Mouse (Mus musculus) spleen, adult 2 months (tissue): ENCODE results near the gene Plcl1.

Experiments used
- CTCF ChIP-seq: fragments of 200-500 bp; IDR thresholded peaks from 2 replicates; pipeline ENCODE4 v1.5.1; 2011; ENCODE audit warnings: mild to moderate bottlenecking, inconsistent platforms; ENCODE audit not compliant: insufficient read depth, insufficient read length, insufficient replicate concordance; ENCODE audit errors: extremely low read depth
- POLR2A ChIP-seq: fragments of 200-500 bp; IDR thresholded peaks from 2 replicates; pipeline ENCODE4 v1.6.1; 2011; ENCODE audit warnings: low read depth, low read length, inconsistent platforms

- TF ChIP-seq POLR2A (no peak), CTCF (no peak)
Observed at GRCm38 (mm10) chr1:55763171-55763570, 357.4 kb downstream of the Plcl1 start.
